Mouse (Mus musculus) left cerebral cortex, postnatal 10 days (tissue): ENCODE measurements around the gene Epha4. TPM values are rescaled to one million over a fixed set of nuclear protein-coding genes. Genes with fewer than 3 reads are reported as not detected.

Source experiments
- DNase-seq, 2 experiments: peaks; one replicate each; pipeline ENCODE4 v3.0.0; 2021 to 2022; ENCODE audit warnings: low spot score in 2 of 2, mixed read lengths in 1 of 2; ENCODE audit errors: extremely low spot score in 1 of 2
- intact Hi-C: fragments of 180-260 bp; cut with DNase I; formaldehyde crosslinking; loops from one replicate; pipeline ENCODE4 v1.15.1; 2025
- total RNA-seq, 2 experiments: library from RNA; stranded (reverse); gene quantifications; 2 replicates each; pipeline ENCODE4 v1.2.3; 2021

Epha4 gene
- total RNA-seq, 2 experiments from 2014 or later: 215 to 239 TPM

DNA sequence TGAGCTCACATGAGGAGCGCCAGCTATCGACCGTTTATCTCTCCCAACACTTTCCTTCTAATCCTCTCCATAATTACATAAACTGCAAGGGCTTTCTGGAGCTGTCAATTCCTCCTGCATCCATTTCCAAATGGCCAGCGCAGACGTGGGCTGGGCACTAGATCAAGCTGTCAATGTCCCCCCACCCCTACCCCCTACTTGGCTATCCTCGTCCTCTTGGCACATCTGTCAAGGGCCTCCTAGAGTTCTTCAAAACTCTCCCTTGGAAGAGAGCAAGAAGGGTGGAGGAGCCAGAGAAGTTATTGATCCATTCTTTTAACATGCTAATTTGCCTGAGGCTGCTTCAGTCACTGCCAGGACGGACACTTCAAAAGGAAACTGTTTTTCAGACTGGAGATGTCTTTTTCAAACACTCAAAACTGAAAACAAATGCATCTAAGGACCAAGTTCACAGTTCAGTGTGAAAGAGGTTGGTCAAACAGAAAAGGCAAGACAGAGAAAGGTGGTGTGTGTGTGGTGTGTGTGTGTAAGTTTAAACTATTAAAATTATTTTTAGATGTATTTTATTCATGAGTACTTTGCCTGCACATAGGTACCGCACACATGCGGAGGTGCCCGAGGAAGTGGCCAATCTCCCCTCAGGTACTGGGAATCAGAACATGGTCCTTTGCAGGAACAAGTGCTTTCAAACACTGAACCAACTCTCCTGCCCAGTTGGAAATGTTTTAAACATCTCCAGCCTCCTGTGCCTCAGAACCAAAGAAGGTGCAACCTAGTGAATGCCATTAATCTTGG is 20.9 kb downstream of the Epha4 start:
- intact Hi-C loops: no loop called here

DNA sequence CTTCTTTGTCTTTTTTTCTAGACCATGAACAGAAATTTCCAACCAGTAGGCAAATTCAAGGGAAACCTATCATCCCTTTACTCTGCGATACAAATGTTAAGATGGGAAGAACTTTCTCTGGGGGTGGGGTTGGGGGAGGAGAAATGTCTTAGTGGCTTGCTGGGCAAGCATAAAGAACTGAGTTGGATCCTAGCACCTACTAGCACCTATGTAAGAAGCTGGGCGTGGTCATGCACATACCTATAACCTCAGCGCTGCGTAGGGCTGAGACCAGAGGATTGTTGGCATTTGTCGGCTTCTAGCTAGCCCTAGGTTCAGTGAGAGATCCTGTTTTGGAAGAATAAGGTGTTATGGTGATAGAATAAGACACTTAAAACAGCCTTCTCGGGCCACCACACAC is 24.7 kb downstream of the Epha4 start:
- intact Hi-C loops: no loop called here
- DNase-seq: no peak

More for the DNA sequence above, 20.9 kb downstream of the Epha4 start:
- DNase-seq: no peak

DNA sequence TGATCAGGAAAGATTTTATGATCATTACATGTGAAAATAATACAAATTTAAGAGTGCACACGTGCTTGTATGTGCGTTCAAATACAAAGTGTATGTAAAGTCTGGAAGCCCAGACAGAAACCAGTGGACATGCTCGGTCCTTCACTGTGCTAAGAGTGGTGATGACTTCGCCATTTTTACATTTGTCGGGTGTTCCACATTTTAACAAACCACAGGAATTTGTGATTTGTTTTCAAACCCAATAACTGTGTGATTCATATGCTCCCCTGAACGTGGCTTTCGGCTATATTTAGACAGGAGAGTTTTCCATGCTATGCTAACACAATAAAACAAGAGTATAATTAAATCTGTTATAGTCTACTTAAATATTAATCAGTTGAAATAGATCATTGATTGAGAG is 25.5 kb downstream of the Epha4 start:
- DNase-seq: no peak
- intact Hi-C loops: no loop called here

DNA sequence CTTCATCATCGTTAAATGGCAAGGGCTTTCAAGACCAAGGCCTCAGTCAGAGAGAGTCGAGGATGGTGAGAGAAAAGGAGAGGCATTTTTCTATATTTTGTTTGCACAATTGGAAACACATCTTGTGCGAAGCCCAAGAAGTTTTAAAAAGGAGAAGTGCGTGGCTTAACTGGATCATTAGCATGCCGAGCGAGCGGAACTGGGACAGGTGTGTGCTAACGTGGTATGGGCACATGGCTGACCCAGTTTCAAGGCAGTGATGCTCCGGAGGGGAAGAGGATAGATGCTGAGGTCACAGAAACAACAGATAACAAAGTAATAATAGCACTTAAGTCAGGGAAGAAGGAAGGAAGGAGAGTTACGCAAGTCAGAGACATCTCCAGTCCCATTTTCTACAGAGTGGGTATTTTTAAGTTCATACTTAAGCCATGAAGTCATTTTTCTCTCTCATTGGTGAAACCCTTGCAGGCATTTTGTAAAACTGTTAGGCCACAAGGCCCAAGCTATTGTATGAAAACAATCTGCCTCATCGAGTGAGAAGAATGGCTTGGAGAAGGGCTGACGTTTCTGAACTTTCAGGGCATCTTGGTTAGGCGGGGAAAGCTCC is 26.9 kb downstream of the Epha4 start:
- intact Hi-C loops: no loop called here
- DNase-seq: no peak

DNA sequence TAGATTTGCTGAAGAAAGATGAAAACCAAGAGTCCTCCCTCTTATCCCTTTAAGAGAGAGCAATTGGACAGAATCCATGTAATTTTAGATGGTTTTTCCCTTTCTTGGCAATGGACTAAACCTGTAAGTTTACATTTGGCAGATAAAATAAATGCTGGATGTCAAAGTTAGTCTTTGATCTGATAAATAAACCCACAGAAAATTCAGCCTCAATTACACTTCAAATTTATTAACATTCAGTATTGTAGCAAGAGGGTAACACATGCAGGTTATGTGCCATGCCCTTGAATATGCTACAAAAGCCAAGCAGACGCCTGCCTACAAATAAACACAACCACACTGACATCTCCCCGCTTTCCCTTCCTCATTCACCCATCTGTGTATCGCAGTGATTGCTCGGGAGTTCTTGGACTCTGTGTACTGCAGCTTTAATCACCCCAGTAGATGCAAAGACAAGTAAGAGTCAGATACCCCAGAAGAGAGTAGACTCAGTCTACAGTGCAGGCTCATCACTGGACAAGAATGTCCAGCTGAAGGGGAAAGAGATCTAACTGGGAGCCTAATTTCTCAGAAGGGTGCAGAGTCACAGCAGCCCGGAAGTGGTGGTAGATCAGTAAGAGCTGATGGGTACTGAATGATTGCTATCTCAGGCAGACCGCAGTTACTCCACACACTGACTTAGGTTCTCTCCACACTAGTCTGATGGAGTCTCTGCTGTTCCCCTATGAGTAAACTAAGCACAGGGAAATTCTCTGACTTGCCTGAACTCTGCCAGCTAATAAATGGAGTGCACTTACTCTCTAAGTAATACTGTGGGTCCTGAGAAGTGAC is 29.9 kb downstream of the Epha4 start:
- DNase-seq: no peak
- intact Hi-C loops: no loop called here

GRCm38 (mm10) chr1:77475808-77476413 is 39.0 kb downstream of the Epha4 start:
- intact Hi-C loops: no loop called here
- DNase-seq: no peak

GRCm38 (mm10) chr1:77473446-77474376 is 41.2 kb downstream of the Epha4 start:
- intact Hi-C loops: no loop called here

GRCm38 (mm10) chr1:77472566-77472965 is 42.3 kb downstream of the Epha4 start:
- DNase-seq: no peak

More at GRCm38 (mm10) chr1:77473446-77474376, 41.2 kb downstream of the Epha4 start:
- no peak for DNase-seq

DNA sequence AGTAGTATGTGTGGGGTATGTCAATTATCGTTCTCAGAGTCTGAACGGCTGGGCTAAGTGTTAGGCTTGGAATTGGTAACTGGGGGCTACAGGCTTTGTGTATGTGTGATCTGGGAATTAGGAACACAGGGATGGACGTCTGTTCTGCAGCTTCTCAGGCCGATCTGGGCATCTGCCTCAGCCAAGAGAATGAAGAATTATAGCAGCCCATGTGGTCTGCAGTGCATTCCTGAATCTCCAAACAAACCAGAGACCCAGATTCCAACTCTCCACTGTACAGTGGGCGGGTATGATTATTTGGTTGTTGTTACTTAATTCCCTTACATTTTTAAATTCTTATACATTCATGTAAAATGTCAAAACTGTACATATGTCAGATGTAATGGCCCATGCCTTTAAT is 43.4 kb downstream of the Epha4 start:
- intact Hi-C loops: no loop called here
- no peak for DNase-seq

More at GRCm38 (mm10) chr1:77472566-77472965, 42.3 kb downstream of the Epha4 start:
- intact Hi-C loops: no loop called here

GRCm38 (mm10) chr1:77471037-77471436 is 43.9 kb downstream of the Epha4 start:
- intact Hi-C loops: no loop called here
- no peak for DNase-seq

DNA sequence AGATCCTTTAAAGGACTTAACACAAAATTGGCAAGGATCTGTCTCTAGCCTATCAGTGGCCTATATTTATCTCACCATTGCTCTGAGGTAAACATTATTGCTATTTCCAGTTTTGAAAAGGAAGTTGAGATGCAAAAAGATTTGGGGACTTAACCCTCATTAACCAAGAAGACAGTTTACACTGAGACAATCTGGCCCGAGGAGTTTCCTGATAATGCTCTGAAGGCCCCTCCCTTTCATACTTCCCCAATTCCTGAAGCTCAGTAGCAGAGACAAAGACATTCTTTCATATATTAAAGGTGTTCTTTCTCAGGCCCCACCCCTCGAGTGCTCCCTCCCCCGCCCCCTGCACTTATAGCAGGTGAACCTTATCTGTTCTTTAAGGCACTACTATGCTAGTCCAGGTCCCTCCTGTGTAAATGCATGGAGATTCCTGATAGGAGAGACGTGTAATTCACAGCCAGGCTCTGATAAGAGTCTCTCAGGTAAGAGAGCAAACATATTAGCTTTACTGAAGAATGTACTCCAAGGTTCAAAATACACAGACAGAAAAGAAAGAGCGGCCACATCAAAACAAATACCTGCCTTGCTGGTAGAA is 46.1 kb downstream of the Epha4 start:
- intact Hi-C loops: no loop called here
- DNase-seq: no peak

- intact Hi-C loops: no loop called here
- no peak for DNase-seq
These were observed 49.4 kb downstream of the Epha4 start for GRCm38 (mm10) chr1:77465524-77465923.

DNA sequence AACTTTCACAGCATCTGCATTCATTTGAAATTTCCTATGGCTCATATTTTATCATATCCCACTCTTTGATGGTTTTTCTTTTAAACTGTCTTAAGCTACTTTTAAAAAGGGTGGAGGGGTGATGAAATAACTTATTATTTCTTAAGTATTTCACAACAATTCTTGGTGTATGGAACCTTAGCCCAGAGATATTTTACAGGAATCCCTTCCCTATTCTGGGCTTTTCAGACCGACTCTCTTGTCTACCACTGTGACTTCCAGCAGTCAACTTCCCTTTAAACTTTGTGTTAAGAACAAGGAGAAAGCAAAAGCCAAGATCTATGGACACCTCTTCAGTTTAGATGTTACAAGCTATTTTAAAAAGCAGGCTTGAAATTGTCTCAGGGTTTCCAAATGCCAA is 50.8 kb downstream of the Epha4 start:
- DNase-seq: no peak
- intact Hi-C loops: no loop called here

GRCm38 (mm10) chr1:77461877-77462615 is 52.8 kb downstream of the Epha4 start:
- no peak for DNase-seq
- intact Hi-C loops: no loop called here

DNA sequence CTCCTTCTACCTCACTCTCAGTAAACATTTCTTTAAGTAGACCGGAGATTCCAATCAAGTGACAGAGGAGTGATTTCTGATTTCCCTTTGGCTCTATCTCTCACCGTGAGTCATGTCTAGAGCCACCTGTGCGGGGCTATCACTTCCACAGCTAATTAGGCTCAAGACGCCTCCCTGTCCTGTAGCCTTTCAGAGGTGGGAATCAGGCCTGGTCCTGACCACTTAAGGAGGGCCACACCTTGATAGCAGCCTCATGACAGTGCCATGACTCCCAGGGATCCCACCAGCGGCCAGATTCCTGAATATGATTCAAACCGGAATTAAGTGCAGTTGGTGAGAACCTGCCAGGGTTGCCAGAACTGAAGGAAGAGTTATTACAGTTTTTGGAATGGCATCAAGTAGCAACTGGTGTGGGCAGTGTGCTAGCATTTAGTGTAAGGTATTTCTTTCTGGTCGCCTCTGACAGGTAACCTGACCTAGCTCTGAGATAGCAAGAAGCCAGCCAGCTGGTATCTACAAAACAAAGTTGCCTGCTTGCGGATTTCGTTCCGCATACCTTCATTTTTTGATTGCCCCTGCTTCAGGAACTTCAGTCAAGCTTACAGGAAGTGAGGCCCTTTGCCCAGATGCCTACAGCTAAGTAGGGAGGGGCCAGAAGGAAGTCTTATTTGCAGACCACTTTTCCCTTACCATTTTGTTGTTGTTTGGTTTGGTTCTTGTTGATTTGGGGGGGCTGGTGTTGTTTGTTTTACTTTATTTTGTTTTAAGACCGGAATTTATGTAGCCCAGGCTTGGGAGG is 53.9 kb downstream of the Epha4 start:
- DNase-seq: no peak
- intact Hi-C loops: no loop called here

- intact Hi-C loops: no loop called here
- no peak for DNase-seq
These were observed 56.0 kb downstream of the Epha4 start for GRCm38 (mm10) chr1:77458751-77459385.
